Mouse (Mus musculus): ENCODE results near the gene Psma3.
A peak's percentile ranks its signal among the peaks of the same experiment; 100 is the strongest.

The Psma3 gene

GRCm38 (mm10) chr12:70974441-70975266 is at the start of gene Psma3:
Gene Psma3 (plus strand): TSS chr12:70974621.
- peak; percentile 85 for DNase-seq (ENCODE audit: low read depth, low spot score)

- DNase-seq (ENCODE audit: low read depth, low spot score): no peak
These were observed 44.6 kb upstream of the Psma3 start for GRCm38 (mm10) chr12:70929781-70930180.

GRCm38 (mm10) chr12:70937150-70937549 is 37.3 kb upstream of the Psma3 start:
- no peak for DNase-seq (ENCODE audit: low read depth, low spot score)

- DNase-seq (ENCODE audit: low read depth, low spot score): peak; percentile 89
These were observed 36.6 kb upstream of the Psma3 start, which contains the start of gene Actr10 for GRCm38 (mm10) chr12:70937571-70938384. Gene Actr10 (plus strand): TSS chr12:70937857.

GRCm38 (mm10) chr12:70940806-70941205 is 33.6 kb upstream of the Psma3 start:
- DNase-seq (ENCODE audit: low read depth, low spot score): no peak

GRCm38 (mm10) chr12:70944181-70944580 is 30.2 kb upstream of the Psma3 start:
- no peak for DNase-seq (ENCODE audit: low read depth, low spot score)

- no peak for DNase-seq (ENCODE audit: low read depth, low spot score)
These were observed 27.7 kb upstream of the Psma3 start for GRCm38 (mm10) chr12:70946585-70947256.

- no peak for DNase-seq (ENCODE audit: low read depth, low spot score)
These were observed 15.8 kb upstream of the Psma3 start for GRCm38 (mm10) chr12:70958640-70959039.

GRCm38 (mm10) chr12:70967581-70967980 is 6.8 kb upstream of the Psma3 start:
- no peak for DNase-seq (ENCODE audit: low read depth, low spot score)

- peak; percentile 76 for DNase-seq (ENCODE audit: low read depth, low spot score)
These were observed 6.2 kb upstream of the Psma3 start for GRCm38 (mm10) chr12:70968141-70968790.

GRCm38 (mm10) chr12:70968791-70969307 is 5.6 kb upstream of the Psma3 start:
- DNase-seq (ENCODE audit: low read depth, low spot score): peak; percentile 80

GRCm38 (mm10) chr12:70969485-70970184 is 4.8 kb upstream of the Psma3 start:
- DNase-seq (ENCODE audit: low read depth, low spot score): peak; percentile 52

GRCm38 (mm10) chr12:70973831-70974230 is 590 bp upstream of the Psma3 start:
- DNase-seq (ENCODE audit: low read depth, low spot score): no peak

GRCm38 (mm10) chr12:70975406-70975805 is 985 bp downstream of the Psma3 start:
- DNase-seq (ENCODE audit: low read depth, low spot score): peak; percentile 22

- DNase-seq (ENCODE audit: low read depth, low spot score): no peak
These were observed 1.5 kb downstream of the Psma3 start for GRCm38 (mm10) chr12:70975891-70976290.

GRCm38 (mm10) chr12:70978345-70978744 is 3.9 kb downstream of the Psma3 start:
- DNase-seq (ENCODE audit: low read depth, low spot score): no peak

GRCm38 (mm10) chr12:70984855-70985550 is 10.6 kb downstream of the Psma3 start:
- DNase-seq (ENCODE audit: low read depth, low spot score): no peak

- no peak for DNase-seq (ENCODE audit: low read depth, low spot score)
These were observed 22.8 kb downstream of the Psma3 start for GRCm38 (mm10) chr12:70997225-70997624.

- DNase-seq (ENCODE audit: low read depth, low spot score): no peak
These were observed 25.0 kb downstream of the Psma3 start for GRCm38 (mm10) chr12:70999423-70999903.

GRCm38 (mm10) chr12:71000344-71000743 is 25.9 kb downstream of the Psma3 start:
- DNase-seq (ENCODE audit: low read depth, low spot score): no peak
